Mouse (Mus musculus) ES-E14 (cell line): ENCODE measurements around the gene Nipal3.

Source experiments
- CHD2 ChIP-seq: IDR thresholded peaks from 2 replicates; pipeline ENCODE4 v1.6.1; 2014; ENCODE audit warnings: mild to moderate bottlenecking, low read depth, low read length, inconsistent platforms
- HCFC1 ChIP-seq: IDR thresholded peaks from 2 replicates; pipeline ENCODE4 v1.6.1; 2012; ENCODE audit warnings: low read length, inconsistent platforms, borderline replicate concordance; ENCODE audit not compliant: insufficient read depth
- ZC3H11A ChIP-seq: IDR thresholded peaks from 2 replicates; pipeline ENCODE4 v1.6.1; 2012; ENCODE audit warnings: low read depth, mild to moderate bottlenecking, inconsistent platforms, low read length, borderline replicate concordance

- TF ChIP-seq CHD2 (no peak), ZC3H11A (no peak), HCFC1 (no peak)
Measured at GRCm38 (mm10) chr4:135439188-135439647, 55.6 kb downstream of the Nipal3 start.
